Mouse (Mus musculus) intestine, embryonic 16.5 days (tissue): Measurements from ENCODE around the gene Zfand2a. TPM values are rescaled to one million over a fixed set of nuclear protein-coding genes. Genes with fewer than 3 reads are reported as not detected.
A peak's percentile ranks its signal among the peaks of the same experiment; 100 is the strongest.

ENCODE experiments used
- ATAC-seq: fragments of 200-750 bp; cut with Nextera tagmentation; 2 replicates; pipeline ENCODE4 v1.8.0; 2017; ENCODE audit warnings: moderate TSS enrichment, moderate library complexity
- H3K27ac ChIP-seq: fragments of 300-500 bp; sonication (generic); 2 replicates; pipeline ENCODE4 v1.5.1; 2014; ENCODE audit warnings: mild to moderate bottlenecking, low read length
- H3K27me3 ChIP-seq: fragments of 300-500 bp; sonication (generic); replicated peaks from 2 replicates; pipeline ENCODE4 v1.6.1; 2014; ENCODE audit warnings: low read length, control low read depth, mixed read lengths; ENCODE audit not compliant: control insufficient read depth, insufficient read depth
- H3K36me3 ChIP-seq: fragments of 300-500 bp; sonication (generic); 2 replicates; pipeline ENCODE4 v1.6.1; 2014; ENCODE audit warnings: low read length, control low read depth; ENCODE audit not compliant: control insufficient read depth, insufficient read depth
- H3K4me1 ChIP-seq: fragments of 300-500 bp; sonication (generic); 2 replicates; pipeline ENCODE4 v1.6.1; 2014; ENCODE audit warnings: low read length, control low read depth, mixed read lengths; ENCODE audit not compliant: control insufficient read depth, insufficient read depth
- H3K4me2 ChIP-seq: fragments of 300-500 bp; sonication (generic); 2 replicates; pipeline ENCODE4 v1.6.1; 2014; ENCODE audit warnings: low read depth, low read length, control low read depth
- H3K4me3 ChIP-seq: fragments of 300-500 bp; sonication (generic); 2 replicates; pipeline ENCODE4 v1.5.1; 2014; ENCODE audit warnings: mild to moderate bottlenecking, low read length
- H3K9ac ChIP-seq: fragments of 300-500 bp; sonication (generic); 2 replicates; pipeline ENCODE4 v1.6.1; 2014; ENCODE audit warnings: low read depth, low read length
- H3K9me3 ChIP-seq: fragments of 300-500 bp; sonication (generic); 2 replicates; pipeline ENCODE4 v1.6.1; 2016; ENCODE audit warnings: low read length, control low read depth; ENCODE audit not compliant: control insufficient read depth
- WGBS: fragments of 180-500 bp; shearing (Covaris S2); extraction: QIAGEN DNeasy Blood & Tissue Kit; methylation state at CpG from one replicate; pipeline ENCODE4 v1.1.7; 2014; 5-methylcytosine and 5-hydroxymethylcytosine counted together
- polyA plus RNA-seq: library from polyadenylated mRNA; unstranded; fragments of >200 nt; fragmentation: Nextera tagmentation; extraction: Ambion mirVana; gene quantifications from 2 replicates; pipeline ENCODE4 v1.2.1, GENCODE M21; 2015

Gene Zfand2a
- polyA plus RNA-seq, 1 experiment from 2014 or later, result 7.1 TPM

DNA sequence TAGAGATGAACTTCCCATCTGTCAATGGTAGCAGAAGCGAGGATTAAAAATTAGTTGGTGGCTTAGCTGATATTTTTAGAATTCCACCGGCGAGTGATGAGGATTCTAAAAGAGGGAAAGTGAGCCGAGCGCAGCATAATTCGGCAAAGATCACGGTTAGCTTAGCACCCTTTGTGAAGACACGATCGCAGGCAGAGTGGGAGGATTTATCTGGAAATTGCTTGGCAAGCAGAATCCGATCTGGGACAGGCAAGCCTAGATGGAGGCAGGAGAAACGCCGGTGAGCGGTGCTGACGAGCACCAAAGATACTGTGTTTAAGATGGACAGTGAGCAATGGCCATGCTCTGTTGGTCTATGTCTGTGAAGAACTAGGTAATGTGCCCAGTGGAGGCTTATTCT, 17.9 kb upstream of the Zfand2a start:
- Histone ChIP-seq H3K27ac (no peak overlapping the region), H3K9ac (no peak overlapping the region), H3K4me3 (no peak overlapping the region), H3K27me3 (no peaks in the 10 kb centered on the region; the same call in 1 of the 2 replicates), H3K9me3 (no peaks in the 10 kb centered on the region), H3K4me2 (no peak overlapping the region), H3K4me1 (no peaks in the 10 kb centered on the region), H3K36me3 (no peaks in the 10 kb centered on the region)
- ATAC-seq, result no peak
- 83% methylated on average over 14 of the region's 14 CpGs for WGBS

GRCm38 (mm10) chr5:139498791-139499190, 14.4 kb upstream of the Zfand2a start:
- Histone ChIP-seq H3K4me3 (no peak overlapping the region), H3K4me1 (no peaks in the 10 kb centered on the region), H3K27ac (no peak overlapping the region), H3K4me2 (no peak overlapping the region), H3K9ac (no peak overlapping the region), H3K27me3 (no peaks in the 10 kb centered on the region; the same call in 1 of the 2 replicates), H3K36me3 (no peaks in the 10 kb centered on the region), H3K9me3 (no peaks in the 10 kb centered on the region)
- ATAC-seq, result no peak
- WGBS, result 44% methylated on average over 5 of the region's 5 CpGs

- WGBS, result 52% methylated on average over 5 of the region's 5 CpGs
- ATAC-seq, result no peak
- no peak overlapping the region for H3K27ac ChIP-seq
- H3K27me3 ChIP-seq, result no peaks in the 10 kb centered on the region; the same call in 1 of the 2 replicates
- H3K9me3 ChIP-seq, result no peaks in the 10 kb centered on the region
- H3K4me1 ChIP-seq, result no peaks in the 10 kb centered on the region
- no peak overlapping the region for H3K9ac ChIP-seq
- H3K36me3 ChIP-seq, result no peaks in the 10 kb centered on the region
- H3K4me3 ChIP-seq, result no peak overlapping the region
- no peak overlapping the region for H3K4me2 ChIP-seq
Measured at GRCm38 (mm10) chr5:139496939-139497338, 12.6 kb upstream of the Zfand2a start.

DNA sequence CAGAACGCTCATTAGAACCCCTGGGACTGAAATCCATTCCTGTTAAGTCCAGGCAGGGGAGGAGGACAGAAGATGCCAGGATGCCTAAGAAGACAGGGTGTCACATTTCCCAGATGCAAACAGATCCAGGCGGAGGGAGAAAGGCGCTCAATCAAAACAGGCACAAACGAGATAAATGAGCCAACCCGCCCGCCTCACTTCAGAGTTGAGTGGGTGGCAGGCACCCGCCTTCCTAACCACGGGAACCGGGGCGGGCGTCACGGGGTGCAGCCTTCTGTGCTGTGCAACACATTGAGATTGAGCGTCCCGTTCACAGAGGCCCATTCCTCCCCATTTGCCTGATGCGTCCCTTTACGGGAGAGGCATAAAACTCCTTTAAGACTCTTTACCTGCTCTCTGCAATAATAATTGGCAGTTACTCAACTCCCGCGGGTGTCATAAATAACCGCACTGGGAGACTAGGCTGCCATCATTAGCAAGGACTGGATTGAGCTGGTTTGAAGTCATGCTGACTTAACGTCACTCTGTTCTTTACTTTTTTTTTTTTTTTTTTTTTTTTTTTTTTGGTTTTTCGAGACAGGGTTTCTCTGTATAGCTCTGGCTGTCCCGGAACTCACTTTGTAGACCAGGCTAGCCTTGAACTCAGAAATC, 10.8 kb upstream of the Zfand2a start:
- H3K4me1 ChIP-seq, result no peaks in the 10 kb centered on the region
- H3K27me3 ChIP-seq, result no peaks in the 10 kb centered on the region; the same call in 1 of the 2 replicates
- 30% methylated on average over 22 of the region's 22 CpGs for WGBS
- H3K36me3 ChIP-seq, result no peaks in the 10 kb centered on the region
- no peak overlapping the region for H3K4me3 ChIP-seq
- H3K27ac ChIP-seq, result no peak overlapping the region
- ATAC-seq, result peak; percentile 42; the same call in 1 of the 2 replicates
- H3K9ac ChIP-seq, result no peak overlapping the region
- H3K4me2 ChIP-seq, result no peak overlapping the region
- no peaks in the 10 kb centered on the region for H3K9me3 ChIP-seq

GRCm38 (mm10) chr5:139493690-139494089, 9.3 kb upstream of the Zfand2a start:
- peak; percentile 44; the same call in 1 of the 2 replicates for ATAC-seq
- no peak overlapping the region for H3K4me2 ChIP-seq
- peak overlapping the region; percentile 14; the same call in 1 of the 2 replicates for H3K9ac ChIP-seq
- WGBS, result 32% methylated on average over 5 of the region's 5 CpGs
- no peak overlapping the region for H3K27ac ChIP-seq
- H3K27me3 ChIP-seq, result no peaks in the 10 kb centered on the region; the same call in 1 of the 2 replicates
- H3K9me3 ChIP-seq, result no peaks in the 10 kb centered on the region
- H3K36me3 ChIP-seq, result no peaks in the 10 kb centered on the region
- H3K4me3 ChIP-seq, result no peak overlapping the region
- no peaks in the 10 kb centered on the region for H3K4me1 ChIP-seq

DNA sequence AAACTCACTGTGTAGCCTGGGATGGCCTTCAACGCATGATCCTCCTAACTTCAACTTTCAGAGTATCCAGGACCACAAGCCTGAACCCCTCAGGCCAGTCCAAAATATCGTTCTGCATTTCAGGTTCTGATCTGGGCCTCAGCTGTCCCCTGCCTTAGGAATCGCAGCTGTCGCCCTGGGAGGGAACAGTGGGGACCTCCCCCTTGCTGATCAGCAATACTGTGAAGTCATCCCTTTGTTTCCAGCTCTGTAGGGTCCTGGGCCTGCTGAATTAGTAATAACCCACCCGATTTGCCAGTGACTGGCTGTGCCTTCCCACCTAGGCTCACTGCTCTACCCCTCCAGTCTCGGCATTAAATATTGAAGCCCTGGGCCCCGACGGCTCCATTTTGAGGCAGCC, 7.0 kb upstream of the Zfand2a start:
- no peak for ATAC-seq
- Histone ChIP-seq H3K27me3 (no peaks in the 10 kb centered on the region; the same call in 1 of the 2 replicates), H3K9me3 (no peaks in the 10 kb centered on the region), H3K36me3 (no peaks in the 10 kb centered on the region), H3K4me3 (no peak overlapping the region), H3K4me1 (no peaks in the 10 kb centered on the region), H3K9ac (no peak overlapping the region), H3K27ac (no peak overlapping the region), H3K4me2 (no peak overlapping the region)
- 63% methylated on average over 8 of the region's 8 CpGs for WGBS

DNA sequence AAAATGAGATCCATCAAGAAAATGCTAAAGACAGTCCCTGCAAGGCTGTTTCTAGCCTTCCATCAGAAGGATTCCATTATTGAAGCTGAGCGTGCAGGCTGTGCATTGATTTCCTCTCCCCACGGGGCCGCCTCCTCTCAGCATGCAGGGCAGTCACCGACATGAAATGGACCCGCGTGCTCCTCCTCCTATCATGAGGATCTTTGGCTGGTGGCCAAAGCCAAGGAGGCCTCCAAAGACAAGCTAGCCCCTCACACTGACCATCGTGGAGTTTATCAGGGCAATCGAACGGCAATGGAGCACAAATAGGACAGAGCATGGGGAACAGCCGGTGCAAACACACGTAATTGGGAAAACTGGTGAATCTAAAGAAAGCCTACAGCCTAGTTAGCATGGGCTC, 5.8 kb upstream of the Zfand2a start:
- Histone ChIP-seq H3K4me1 (no peaks in the 10 kb centered on the region), H3K9me3 (no peaks in the 10 kb centered on the region), H3K36me3 (no peaks in the 10 kb centered on the region), H3K27ac (no peak overlapping the region), H3K4me2 (no peak overlapping the region), H3K9ac (no peak overlapping the region), H3K4me3 (no peak overlapping the region), H3K27me3 (no peaks in the 10 kb centered on the region)
- 78% methylated on average over 11 of the region's 11 CpGs for WGBS
- no peak for ATAC-seq

- H3K9ac ChIP-seq, result peak overlapping the region; percentile 89
- H3K36me3 ChIP-seq, result peaks cover 8% of the 10 kb centered on the region
- 58% methylated on average over 14 of the region's 14 CpGs for WGBS
- no peaks in the 10 kb centered on the region for H3K9me3 ChIP-seq
- peak overlapping the region; percentile 90 for H3K4me2 ChIP-seq
- peak overlapping the region; percentile 98 for H3K4me3 ChIP-seq
- no peaks in the 10 kb centered on the region for H3K27me3 ChIP-seq
- ATAC-seq, result no peak
- H3K4me1 ChIP-seq, result peaks cover 8% of the 10 kb centered on the region
- no peak overlapping the region for H3K27ac ChIP-seq
Measured at GRCm38 (mm10) chr5:139483171-139483848, 1.0 kb downstream of the Zfand2a start.

DNA sequence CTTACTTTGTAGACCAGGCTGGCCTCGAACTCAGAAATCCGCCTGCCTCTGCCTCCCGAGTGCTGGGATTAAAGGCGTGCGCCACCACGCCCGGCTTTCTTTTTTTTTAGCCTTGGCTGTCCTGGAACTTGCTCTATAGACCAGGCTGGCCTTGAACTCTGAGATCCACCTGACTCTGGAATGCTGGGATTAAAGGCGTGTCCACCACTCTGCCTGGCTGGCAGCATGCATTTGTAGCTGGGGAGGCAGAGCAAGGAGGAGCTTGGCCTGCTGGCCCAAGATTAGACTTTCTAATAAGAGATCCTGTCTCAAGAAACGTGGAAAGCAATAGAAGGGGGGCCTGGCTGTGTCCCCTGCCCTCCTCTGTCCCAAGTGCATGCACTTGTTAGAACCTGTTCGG, 3.9 kb downstream of the Zfand2a start:
- Histone ChIP-seq H3K4me1 (peaks cover 8% of the 10 kb centered on the region), H3K4me3 (no peak overlapping the region), H3K27me3 (no peaks in the 10 kb centered on the region), H3K36me3 (peaks cover 16% of the 10 kb centered on the region), H3K9ac (no peak overlapping the region), H3K27ac (no peak overlapping the region), H3K4me2 (no peak overlapping the region), H3K9me3 (no peaks in the 10 kb centered on the region)
- WGBS, result 89% methylated on average over 10 of the region's 10 CpGs
- no peak for ATAC-seq
